Mouse (Mus musculus): ENCODE results near the gene Sema7a.

- TF ChIP-seq POLR2A (IDR thresholded peaks at IDR 0.05; ENCODE audit: low read depth, low read length) (no peak), CTCF (IDR thresholded peaks at IDR 0.05; ENCODE audit: extremely low read depth, insufficient read depth, insufficient read length, insufficient replicate concordance) (no peak)
Measured at GRCm38 (mm10) chr9:57947381-57948030, 7.6 kb downstream of the Sema7a start.
